Comparison of ENCODE assay signal across 8 mouse cellular contexts in genomic region chr19:6140678-6141393, GRCm38 (mm10). TPM values are rescaled to one million over a fixed set of nuclear protein-coding genes. Genes with fewer than 3 reads are reported as not detected.
A peak's percentile ranks its signal among the peaks of the same experiment; 100 is the strongest.
DNase-seq lines count a peak whose midpoint lies in the region; ATAC-seq lines count a peak whose summit lies in the region.

TSS of gene Batf2 (plus strand) at chr19:6140983.

- H3K9ac ChIP-seq in hindbrain, embryonic 11.5 days (ENCODE audit: low read depth, low read length), result peak within 1 kb of the TSS; percentile 76

- peak; percentile 87 for ATAC-seq in frontal cortex, adult (ENCODE audit: low TSS enrichment)
- peak; percentile 95 for ATAC-seq in hindbrain, embryonic 11.5 days (ENCODE audit: low FRiP score)

- no peaks in the 10 kb centered on the region for H3K36me3 ChIP-seq in hindbrain, embryonic 11.5 days (ENCODE audit: control insufficient read depth, insufficient read depth, low read length)

- H3K4me3 ChIP-seq in hindbrain, embryonic 11.5 days (ENCODE audit: low read depth, low read length), result peak within 1 kb of the TSS; percentile 56

- DNase-seq in MEL-GATA-1-ER (ENCODE audit: extremely low read depth, low read depth), result peak; percentile 89
- DNase-seq in cerebellum, adult 8-10 months, result peak; percentile 92
- DNase-seq in hindbrain, embryonic 11.5 days (ENCODE audit: low spot score), result peak; percentile 97
- DNase-seq in layer of hippocampus, postnatal 10 days (ENCODE audit: low spot score in 2 of 2), result peak; percentile 94 to 95
- peak; percentile 95 for DNase-seq in lung, postnatal 10 days
- DNase-seq in ovary, postnatal 36 days (ENCODE audit: low spot score), result peak; percentile 89
- peak; percentile 93 for DNase-seq in thymus, postnatal 25 days

- H3K27me3 ChIP-seq in hindbrain, embryonic 11.5 days (ENCODE audit: control insufficient read depth, insufficient read depth, low read length), result no peaks in the 10 kb centered on the region

- peak within 1 kb of the TSS; percentile 82 for H3K4me2 ChIP-seq in hindbrain, embryonic 11.5 days (replicated peaks; ENCODE audit: low read depth, low read length)

- under 1% methylated on average over 56 of the region's 68 CpGs for WGBS in hindbrain, embryonic 11.5 days

- H3K27ac ChIP-seq in hindbrain, embryonic 11.5 days (ENCODE audit: low read depth, low read length), result peak within 1 kb of the TSS; percentile 96

- H3K4me1 ChIP-seq in hindbrain, embryonic 11.5 days (replicated peaks; ENCODE audit: control insufficient read depth, insufficient read depth, low read length), result no peaks in the 10 kb centered on the region; the same call in 1 of the 2 replicates

- no peaks in the 10 kb centered on the region for H3K9me3 ChIP-seq in hindbrain, embryonic 11.5 days (ENCODE audit: control insufficient read depth, low read length)

RNA-seq across cellular contexts. Expression of gene Batf2, which starts in this region (rescaled TPM):
- 0.32 TPM in 1 of 2 replicates, not detected in the other for polyA plus RNA-seq in hindbrain, embryonic 11.5 days (2014; fragmentation: Nextera tagmentation; extraction: Ambion mirVana)
- total RNA-seq in layer of hippocampus, postnatal 10 days (2021), result under 1 TPM in 1 of 2 experiments, not detected in 1; 0.59 TPM

Comparison
In these comparisons a context has a peak if more than half of its experiments do, and no peak if none do; other contexts are left out.
1. Peak in every context shown above with its lines: DNase-seq, ATAC-seq, H3K4me3 ChIP-seq and H3K27ac ChIP-seq.
2. Peak in DNase-seq, ATAC-seq, H3K4me3 ChIP-seq, H3K27ac ChIP-seq, H3K9ac ChIP-seq and H3K4me2 ChIP-seq in hindbrain, embryonic 11.5 days; RNA of the gene not detected or under 1 TPM.
3. Peak in DNase-seq in layer of hippocampus, postnatal 10 days; RNA of the gene not detected or under 1 TPM.